Mouse (Mus musculus): ENCODE data around the gene Prkaca. TPM values are rescaled to one million over a fixed set of nuclear protein-coding genes. Genes with fewer than 3 reads are reported as not detected.
"Not testable (repeated sequence)": the region's sequence is repeated elsewhere in the genome, so short reads cannot be mapped to it uniquely, and the experiment has no call there.

The Prkaca gene
- total RNA-seq, 2 experiments from 2014 or later: 256 to 257 TPM

DNA sequence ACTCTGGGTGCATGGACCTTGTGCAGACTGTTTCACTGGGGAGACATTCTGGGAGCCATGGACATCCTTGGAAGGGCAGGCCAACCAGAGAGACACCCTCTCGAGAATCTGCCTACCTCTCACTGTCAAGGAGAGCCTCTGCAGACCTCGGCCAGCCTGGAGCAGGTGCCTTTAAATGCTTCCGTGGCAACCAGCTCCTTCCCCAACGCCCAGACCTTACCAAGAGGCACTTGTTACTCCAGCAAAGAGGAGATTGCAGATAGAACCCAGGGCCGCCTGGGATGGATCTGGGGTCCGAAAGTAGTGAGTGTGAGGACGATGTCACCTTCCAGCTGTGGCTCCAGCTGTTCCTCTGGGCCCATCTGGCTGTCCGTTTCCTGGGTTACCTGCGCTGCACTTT is 5.4 kb downstream of the Prkaca start:
- Histone ChIP-seq H3K27ac (peak overlapping the region; percentile 77), H3K4me3 (peak overlapping the region; percentile 26; the same call in 1 of the 2 replicates)
- TF ChIP-seq CTCF (conservative IDR thresholded peaks at IDR 0.05): no peak
- no peak for DNase-seq (ENCODE audit: low spot score in 2 of 2)

DNA sequence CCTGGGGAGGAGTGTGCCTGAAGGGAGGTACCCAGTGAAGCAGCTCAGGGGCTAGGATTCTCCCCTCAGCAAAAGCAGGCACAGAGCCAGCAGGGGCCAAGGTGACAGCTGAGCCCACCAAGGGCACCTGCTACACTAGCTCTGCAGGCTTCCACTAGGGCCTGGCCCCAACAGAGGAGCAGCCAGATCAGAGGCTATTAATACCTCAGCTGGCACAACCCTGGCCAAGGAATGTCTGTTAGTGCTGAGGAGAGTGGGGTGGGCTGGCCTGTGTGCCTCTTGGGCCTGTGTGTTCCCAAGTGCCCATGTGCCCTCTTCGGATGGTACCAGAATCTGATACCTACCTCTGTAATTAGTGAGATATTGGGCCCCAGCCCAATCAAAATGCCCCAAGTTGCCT is 7.5 kb downstream of the Prkaca start:
- DNase-seq (ENCODE audit: low spot score in 2 of 2): no peak
- no peak for TF ChIP-seq CTCF (conservative IDR thresholded peaks at IDR 0.05)
- peak overlapping the region; percentile 32; the same call in 1 of the 2 replicates for H3K27ac ChIP-seq
- H3K4me3 ChIP-seq: no peak overlapping the region

- TF ChIP-seq CTCF (conservative IDR thresholded peaks at IDR 0.05): peak; percentile 47
- H3K27ac ChIP-seq: 0 out of 2 replicates have a peak overlapping the region, but pooled peaks have one; percentile 32
- no peak for DNase-seq (ENCODE audit: low spot score in 2 of 2)
- no peak overlapping the region for H3K4me3 ChIP-seq
Measured at GRCm38 (mm10) chr8:83980845-83981244, 8.1 kb downstream of the Prkaca start.

DNA sequence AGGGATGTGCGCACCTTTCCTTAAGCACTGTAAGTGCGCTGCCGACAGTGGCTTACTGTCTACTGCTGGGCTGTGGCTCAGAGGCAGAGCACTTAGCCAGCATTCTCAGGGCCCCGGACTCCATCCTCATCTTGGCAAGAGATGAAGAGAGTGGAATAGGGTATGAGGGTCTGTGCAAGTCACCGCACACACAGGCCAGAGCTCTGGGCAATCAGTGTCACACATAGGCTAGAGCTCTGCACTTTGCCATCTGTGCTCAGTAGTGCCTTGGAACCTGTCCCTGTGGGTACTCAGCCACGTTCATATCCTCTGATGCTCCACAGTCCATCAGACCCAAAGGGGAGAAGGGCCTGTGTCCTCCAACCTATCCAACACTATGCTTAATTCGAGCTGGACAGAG is 8.7 kb downstream of the Prkaca start:
- no peak for TF ChIP-seq CTCF (conservative IDR thresholded peaks at IDR 0.05)
- Histone ChIP-seq H3K4me3 (no peak overlapping the region), H3K27ac (no peak overlapping the region)
- DNase-seq (ENCODE audit: low spot score in 2 of 2): no peak

- DNase-seq (ENCODE audit: low spot score in 2 of 2): no peak
- Histone ChIP-seq H3K27ac (no peak overlapping the region), H3K4me3 (no peak overlapping the region)
- TF ChIP-seq CTCF (conservative IDR thresholded peaks at IDR 0.05): no peak
Measured at GRCm38 (mm10) chr8:83982449-83982848, 9.7 kb downstream of the Prkaca start.

- TF ChIP-seq CTCF (conservative IDR thresholded peaks at IDR 0.05): peak; percentile 63
- H3K4me3 ChIP-seq; H3K27ac ChIP-seq; DNase-seq (ENCODE audit: low spot score in 2 of 2): not testable (repeated sequence)
Measured at GRCm38 (mm10) chr8:83983222-83983621, 10.4 kb downstream of the Prkaca start.

DNA sequence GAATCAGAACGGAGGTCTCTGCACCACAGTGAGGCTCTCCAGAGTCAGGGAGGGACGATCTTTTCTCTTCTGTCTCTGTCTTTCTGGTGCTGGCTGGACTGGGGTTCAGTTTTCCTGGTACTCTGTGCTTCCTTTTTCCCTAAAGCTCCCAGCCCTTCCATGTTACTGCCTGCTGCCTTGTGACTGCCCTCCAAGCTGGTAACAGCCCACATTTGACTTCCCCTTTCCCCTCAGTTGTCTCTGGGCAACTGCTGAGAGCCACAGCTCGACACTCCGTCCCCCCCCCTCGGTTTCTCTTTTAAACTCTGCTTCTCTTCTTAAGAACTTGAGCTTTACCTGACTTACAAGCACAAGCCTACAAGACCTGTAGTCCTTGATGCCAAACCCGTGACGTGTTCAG is 16.4 kb downstream of the Prkaca start:
- Histone ChIP-seq H3K4me3 (no peak overlapping the region), H3K27ac (no peak overlapping the region)

DNA sequence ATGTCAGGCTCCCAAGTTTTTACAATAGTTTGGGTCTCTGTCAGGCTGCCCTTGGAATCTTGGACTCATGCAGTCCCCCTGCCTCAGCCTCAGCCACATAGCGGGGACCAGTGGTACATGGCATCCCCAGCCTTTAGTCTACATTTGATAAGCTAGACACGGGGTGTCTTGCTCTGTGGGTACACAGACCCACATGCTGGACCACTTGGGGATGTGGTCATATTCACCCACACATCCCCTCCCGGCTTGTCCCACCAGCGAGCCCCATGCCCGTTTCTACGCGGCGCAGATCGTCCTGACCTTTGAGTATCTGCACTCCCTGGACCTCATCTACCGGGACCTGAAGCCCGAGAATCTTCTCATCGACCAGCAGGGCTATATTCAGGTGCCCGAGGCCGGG is 17.4 kb downstream of the Prkaca start:
- H3K27ac ChIP-seq: no peak overlapping the region
- no peak overlapping the region for H3K4me3 ChIP-seq
- TF ChIP-seq CTCF (conservative IDR thresholded peaks at IDR 0.05): no peak
- DNase-seq (ENCODE audit: low spot score in 2 of 2): no peak

More for the DNA sequence above, 16.4 kb downstream of the Prkaca start:
- DNase-seq (ENCODE audit: low spot score in 2 of 2): no peak
- TF ChIP-seq CTCF (conservative IDR thresholded peaks at IDR 0.05): no peak

DNA sequence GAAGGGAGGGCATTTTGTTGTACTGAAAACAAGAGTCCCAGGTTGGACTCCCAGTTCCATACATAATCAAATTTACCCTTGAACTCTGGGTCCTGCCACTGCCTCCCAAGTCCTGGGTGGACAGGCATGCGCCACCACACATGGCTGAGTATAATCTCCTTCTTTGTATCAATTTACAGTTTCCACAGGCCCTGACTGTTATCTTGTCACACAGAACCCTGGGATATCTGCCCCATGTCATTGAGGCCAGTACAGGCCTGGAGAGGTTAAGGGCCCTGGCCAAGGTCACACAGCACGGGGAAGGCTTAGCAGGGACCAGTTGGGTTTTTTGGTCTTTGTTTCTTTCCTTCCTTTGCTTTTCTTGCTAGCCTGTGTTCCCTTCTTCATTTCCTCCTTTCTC is 19.7 kb downstream of the Prkaca start:
- Histone ChIP-seq H3K4me3 (no peak overlapping the region), H3K27ac (no peak overlapping the region)
- TF ChIP-seq CTCF (conservative IDR thresholded peaks at IDR 0.05): no peak
- no peak for DNase-seq (ENCODE audit: low spot score in 2 of 2)

GRCm38 (mm10) chr8:83994030-83994429 is 21.2 kb downstream of the Prkaca start:
- no peak overlapping the region for H3K4me3 ChIP-seq
- TF ChIP-seq CTCF (conservative IDR thresholded peaks at IDR 0.05): no peak

GRCm38 (mm10) chr8:83995973-83996372 is 23.2 kb downstream of the Prkaca start:
- no peak for DNase-seq (ENCODE audit: low spot score in 2 of 2)
- TF ChIP-seq CTCF (conservative IDR thresholded peaks at IDR 0.05): no peak
- peak overlapping the region; percentile 66 for H3K4me3 ChIP-seq
- H3K27ac ChIP-seq: peak overlapping the region; percentile 93

More at GRCm38 (mm10) chr8:83994030-83994429, 21.2 kb downstream of the Prkaca start:
- DNase-seq (ENCODE audit: low spot score in 2 of 2): no peak
- H3K27ac ChIP-seq: no peak overlapping the region

- H3K4me3 ChIP-seq: peak overlapping the region; percentile 66
- TF ChIP-seq CTCF (conservative IDR thresholded peaks at IDR 0.05): no peak
- peak overlapping the region; percentile 94 for H3K27ac ChIP-seq
- DNase-seq (ENCODE audit: low spot score in 2 of 2): peak; percentile 63 to 77
Measured at GRCm38 (mm10) chr8:83996567-83997505, 24.0 kb downstream of the Prkaca start.

- peak in 1 of 2 experiments; percentile 52 for DNase-seq (ENCODE audit: low spot score in 2 of 2)
- Histone ChIP-seq H3K4me3 (peak within 1 kb of the TSS; percentile 68), H3K27ac (peak within 1 kb of the TSS; percentile 94)
- TF ChIP-seq CTCF (conservative IDR thresholded peaks at IDR 0.05): no peak
Measured at GRCm38 (mm10) chr8:83997511-83998141, 24.8 kb downstream of the Prkaca start, which contains the start of gene Samd1. TSS of gene Samd1 (plus strand) at chr8:83997672.
